Mouse (Mus musculus) cortical plate, adult 2 months (tissue): ENCODE results near the gene 2310007B03Rik.

Source experiments
- CTCF ChIP-seq: fragments of 200-500 bp; IDR thresholded peaks from 2 replicates; pipeline ENCODE4 v1.5.1; 2011; ENCODE audit warnings: mild to moderate bottlenecking, control low read depth, low read length; ENCODE audit not compliant: insufficient read depth; ENCODE audit errors: extremely low read depth
- POLR2A ChIP-seq: fragments of 200-500 bp; IDR thresholded peaks from 2 replicates; pipeline ENCODE4 v1.6.1; 2011; ENCODE audit warnings: mild to moderate bottlenecking, low read length, control low read depth; ENCODE audit not compliant: insufficient read depth; ENCODE audit errors: extremely low read depth

- no peak for TF ChIP-seq CTCF
- no peak for TF ChIP-seq POLR2A
These were observed 41.9 kb downstream of the 2310007B03Rik start for GRCm38 (mm10) chr1:93118816-93119215.
